Mouse (Mus musculus) embryonic facial prominence, embryonic 14.5 days (tissue): ENCODE measurements around the gene Mtx1. TPM values are rescaled to one million over a fixed set of nuclear protein-coding genes. Genes with fewer than 3 reads are reported as not detected.

ENCODE experiments used
- ATAC-seq: fragments of 200-750 bp; cut with Nextera tagmentation; 2 replicates; pipeline ENCODE4 v1.8.0; 2017; ENCODE audit warnings: low read depth, moderate number of reproducible peaks, moderate TSS enrichment
- DNase-seq: peaks from one replicate; pipeline ENCODE4 v3.0.0-alpha.2; 2015; ENCODE audit warnings: low spot score
- H3K27ac ChIP-seq: fragments of 300-500 bp; sonication (generic); replicated peaks from 2 replicates; pipeline ENCODE4 v1.5.1; 2014; ENCODE audit warnings: low read depth, mild to moderate bottlenecking, low read length, moderate library complexity
- H3K27me3 ChIP-seq: fragments of 300-500 bp; sonication (generic); replicated peaks from 2 replicates; pipeline ENCODE4 v1.6.1; 2014; ENCODE audit warnings: low read length; ENCODE audit not compliant: control insufficient read depth, insufficient read depth
- H3K36me3 ChIP-seq: fragments of 300-500 bp; sonication (generic); 2 replicates; pipeline ENCODE4 v1.6.1; 2014; ENCODE audit warnings: low read length, mixed read lengths; ENCODE audit not compliant: control insufficient read depth, insufficient read depth
- H3K4me1 ChIP-seq: fragments of 300-500 bp; sonication (generic); 2 replicates; pipeline ENCODE4 v1.6.1; 2014; ENCODE audit warnings: antibody characterized with exemption, low read length; ENCODE audit not compliant: control insufficient read depth, insufficient read depth
- H3K4me2 ChIP-seq: fragments of 300-500 bp; sonication (generic); 2 replicates; pipeline ENCODE4 v1.6.1; 2014; ENCODE audit warnings: low read depth, mild to moderate bottlenecking, low read length, moderate library complexity, mixed read lengths
- H3K4me3 ChIP-seq: fragments of 300-500 bp; sonication (generic); 2 replicates; pipeline ENCODE4 v1.5.1; 2014; ENCODE audit warnings: low read depth, mild to moderate bottlenecking, low read length
- H3K9ac ChIP-seq: fragments of 300-500 bp; sonication (generic); 2 replicates; pipeline ENCODE4 v1.6.1; 2014; ENCODE audit warnings: low read depth, mild to moderate bottlenecking, low read length, moderate library complexity, mixed read lengths
- H3K9me3 ChIP-seq: fragments of 300-500 bp; sonication (generic); 2 replicates; pipeline ENCODE4 v1.6.1; 2016; ENCODE audit warnings: low read length; ENCODE audit not compliant: control insufficient read depth
- WGBS: fragments of 180-500 bp; shearing (Covaris S2); extraction: QIAGEN DNeasy Blood & Tissue Kit; methylation state at CpG from one replicate; pipeline ENCODE4 v1.1.7; 2014; 5-methylcytosine and 5-hydroxymethylcytosine counted together
- polyA plus RNA-seq: library from polyadenylated mRNA; unstranded; fragments of >200 nt; fragmentation: Nextera tagmentation; extraction: Ambion mirVana; gene quantifications from 2 replicates; pipeline ENCODE4 v1.2.1, GENCODE M21; 2014

Mtx1 gene
- polyA plus RNA-seq, 1 experiment from 2014 or later: 151 TPM

- H3K4me3 ChIP-seq: no peak overlapping the region
- no peaks in the 10 kb centered on the region for H3K27me3 ChIP-seq
- H3K4me1 ChIP-seq: peaks cover 24% of the 10 kb centered on the region
- no peak overlapping the region for H3K4me2 ChIP-seq
- no peak for DNase-seq
- H3K9ac ChIP-seq: no peak overlapping the region
- no peaks in the 10 kb centered on the region for H3K9me3 ChIP-seq
- no peak overlapping the region for H3K27ac ChIP-seq
- peaks cover 45% of the 10 kb centered on the region for H3K36me3 ChIP-seq
- no peak for ATAC-seq
- WGBS: 89% methylated on average over 27 of the region's 27 CpGs
Measured at GRCm38 (mm10) chr3:89181749-89182500, 45.0 kb downstream of the Mtx1 start.

- peaks cover 15% of the 10 kb centered on the region for H3K4me1 ChIP-seq
- no peak for ATAC-seq
- peak overlapping the region; percentile 77; the same call in 1 of the 2 replicates for H3K9ac ChIP-seq
- no peaks in the 10 kb centered on the region for H3K9me3 ChIP-seq
- H3K4me2 ChIP-seq: peak overlapping the region; percentile 79
- H3K27me3 ChIP-seq: no peaks in the 10 kb centered on the region
- no peak overlapping the region for H3K27ac ChIP-seq
- no peak for DNase-seq
- peak overlapping the region; percentile 57; the same call in 1 of the 2 replicates for H3K4me3 ChIP-seq
- H3K36me3 ChIP-seq: peaks cover 69% of the 10 kb centered on the region
- WGBS: 91% methylated on average over 11 of the region's 11 CpGs
Measured at GRCm38 (mm10) chr3:89179056-89179455, 47.8 kb downstream of the Mtx1 start.

- H3K9ac ChIP-seq: peak overlapping the region; percentile 77
- H3K27me3 ChIP-seq: no peaks in the 10 kb centered on the region
- peaks cover 10% of the 10 kb centered on the region for H3K4me1 ChIP-seq
- peak overlapping the region; percentile 56 for H3K27ac ChIP-seq
- H3K36me3 ChIP-seq: peaks cover 79% of the 10 kb centered on the region
- H3K9me3 ChIP-seq: no peaks in the 10 kb centered on the region
- peak overlapping the region; percentile 79 for H3K4me2 ChIP-seq
- WGBS: 8% methylated on average over 6 of the region's 6 CpGs
- H3K4me3 ChIP-seq: peak overlapping the region; percentile 57
- DNase-seq (no peak), ATAC-seq (no peak)
Measured at GRCm38 (mm10) chr3:89178107-89178385, 48.8 kb downstream of the Mtx1 start.

- peak; percentile 98 for DNase-seq
- H3K27me3 ChIP-seq: no peaks in the 10 kb centered on the region
- peak; percentile 97 for ATAC-seq
- H3K9ac ChIP-seq: peak within 1 kb of the TSS; percentile 77
- peak within 1 kb of the TSS; percentile 79 for H3K4me2 ChIP-seq
- under 1% methylated on average over 40 of the region's 43 CpGs for WGBS
- H3K4me3 ChIP-seq: peak within 1 kb of the TSS; percentile 57
- H3K4me1 ChIP-seq: peaks cover 10% of the 10 kb centered on the region
- peak within 1 kb of the TSS; percentile 56 for H3K27ac ChIP-seq
- peaks cover 83% of the 10 kb centered on the region for H3K36me3 ChIP-seq
- no peaks in the 10 kb centered on the region for H3K9me3 ChIP-seq
Measured at GRCm38 (mm10) chr3:89177242-89178106, 49.4 kb downstream of the Mtx1 start, which contains the start of gene Scamp3. Gene Scamp3, plus strand, starts transcription at chr3:89177473.

GRCm38 (mm10) chr3:89176421-89176820, 50.5 kb downstream of the Mtx1 start:
- Histone ChIP-seq H3K4me1 (peaks cover 10% of the 10 kb centered on the region), H3K27ac (no peak overlapping the region), H3K4me3 (no peak overlapping the region), H3K36me3 (peaks cover 83% of the 10 kb centered on the region), H3K9ac (no peak overlapping the region), H3K27me3 (no peaks in the 10 kb centered on the region), H3K9me3 (no peaks in the 10 kb centered on the region), H3K4me2 (no peak overlapping the region)
- ATAC-seq: no peak
- no peak for DNase-seq
- WGBS: 85% methylated on average over 7 of the region's 7 CpGs

- H3K9ac ChIP-seq: no peak overlapping the region
- 92% methylated on average over 10 of the region's 10 CpGs for WGBS
- no peaks in the 10 kb centered on the region for H3K9me3 ChIP-seq
- peaks cover 83% of the 10 kb centered on the region for H3K36me3 ChIP-seq
- H3K4me2 ChIP-seq: no peak overlapping the region
- H3K4me3 ChIP-seq: no peak overlapping the region
- H3K27me3 ChIP-seq: no peaks in the 10 kb centered on the region
- H3K27ac ChIP-seq: no peak overlapping the region
- no peak for ATAC-seq
- peaks cover 10% of the 10 kb centered on the region for H3K4me1 ChIP-seq
- no peak for DNase-seq
Measured at GRCm38 (mm10) chr3:89175544-89175943, 51.3 kb downstream of the Mtx1 start.

- 93% methylated on average over 11 of the region's 11 CpGs for WGBS
- H3K4me1 ChIP-seq: peaks cover 10% of the 10 kb centered on the region
- no peaks in the 10 kb centered on the region for H3K9me3 ChIP-seq
- H3K27ac ChIP-seq: no peak overlapping the region
- no peak overlapping the region for H3K9ac ChIP-seq
- ATAC-seq (no peak), DNase-seq (no peak)
- H3K4me2 ChIP-seq: no peak overlapping the region
- H3K27me3 ChIP-seq: no peaks in the 10 kb centered on the region
- H3K36me3 ChIP-seq: peaks cover 83% of the 10 kb centered on the region
- no peak overlapping the region for H3K4me3 ChIP-seq
Measured at GRCm38 (mm10) chr3:89174844-89175243, 52.0 kb downstream of the Mtx1 start.

GRCm38 (mm10) chr3:89166945-89167344, 59.9 kb downstream of the Mtx1 start:
- Histone ChIP-seq H3K27ac (no peak overlapping the region), H3K4me3 (no peak overlapping the region), H3K9me3 (no peaks in the 10 kb centered on the region), H3K4me1 (0 out of 2 replicates have a peak, but pooled peaks cover 10% of the 10 kb centered on the region), H3K27me3 (no peaks in the 10 kb centered on the region), H3K9ac (no peak overlapping the region), H3K4me2 (no peak overlapping the region), H3K36me3 (peaks cover 55% of the 10 kb centered on the region)
- WGBS: 92% methylated on average over 19 of the region's 19 CpGs
- ATAC-seq (no peak), DNase-seq (no peak)
